Mouse (Mus musculus): ENCODE results near the gene Clec12a. TPM values are rescaled to one million over a fixed set of nuclear protein-coding genes. Genes with fewer than 3 reads are reported as not detected.
"Not testable (repeated sequence)": the region's sequence is repeated elsewhere in the genome, so short reads cannot be mapped to it uniquely, and the experiment has no call there.

Clec12a gene
- total RNA-seq (2015) (449 and 472 TPM in 2 replicates), total RNA-seq (2017) (389 and 405 TPM in 2 replicates)

DNA sequence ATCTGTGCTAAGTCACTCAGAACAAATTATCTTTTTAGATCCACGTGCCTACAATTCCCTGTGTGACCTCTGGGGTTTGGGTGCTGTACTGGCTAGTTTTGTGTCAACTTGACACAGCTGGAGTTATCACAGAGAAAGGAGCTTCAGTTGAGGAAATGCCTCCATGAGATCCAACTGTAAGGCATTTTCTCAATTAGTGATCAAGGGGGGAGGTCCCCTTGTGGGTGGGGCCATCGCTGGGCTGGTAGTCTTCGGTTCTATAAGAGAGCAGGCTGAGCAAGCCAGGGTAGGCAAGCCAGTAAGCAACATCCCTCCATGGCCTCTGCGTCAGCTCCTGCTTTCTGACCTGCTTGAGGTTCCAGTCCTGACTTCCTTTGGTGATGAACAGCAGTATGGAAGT, at the start of gene Clec12a:
Gene Clec12a (plus strand): TSS at position 301 of the 400 bp plus-strand sequence.
- ATAC-seq (ENCODE audit: poor library complexity, severe bottlenecking), result not testable (repeated sequence)

DNA sequence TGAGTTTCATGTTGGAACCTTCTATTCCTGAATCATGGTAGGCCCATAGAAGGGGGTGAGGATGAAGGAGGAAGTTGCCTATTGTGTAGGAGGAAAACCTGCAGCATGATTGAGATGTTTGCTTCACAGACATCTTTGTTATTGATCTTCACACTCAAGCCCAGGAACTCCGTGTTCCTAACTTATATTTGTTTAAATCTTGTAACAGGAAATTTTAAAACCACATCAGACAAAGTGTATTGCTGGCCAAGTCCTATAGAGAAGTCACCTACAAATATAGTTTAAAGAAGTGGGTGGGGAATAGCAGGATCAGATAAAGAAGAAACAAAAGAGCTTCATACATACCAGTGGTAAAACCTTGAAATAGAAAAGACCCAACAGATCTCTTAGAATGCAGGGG, 38.3 kb upstream of the Clec12a start:
- ATAC-seq (ENCODE audit: poor library complexity, severe bottlenecking), result no peak

DNA sequence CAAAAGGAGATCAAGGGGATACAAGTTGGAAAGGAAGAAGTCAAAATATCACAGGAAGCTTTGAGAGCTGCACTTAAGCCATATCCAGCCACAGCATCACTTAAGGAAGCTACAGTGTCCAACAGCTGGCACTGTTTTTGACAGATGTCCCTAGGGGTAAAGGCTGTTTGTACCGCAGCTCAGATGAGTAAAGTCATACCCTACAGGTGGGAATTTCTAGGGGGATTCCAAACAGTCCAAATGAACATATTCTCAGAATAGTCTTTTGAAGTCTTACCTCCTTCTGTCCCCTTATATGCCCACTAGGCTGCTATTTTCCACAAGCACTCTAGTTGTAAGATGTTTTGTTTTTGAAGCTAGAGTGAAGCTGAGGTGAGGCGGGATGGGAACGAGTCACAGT, 30.0 kb upstream of the Clec12a start:
- no peak for ATAC-seq (ENCODE audit: poor library complexity, severe bottlenecking)

DNA sequence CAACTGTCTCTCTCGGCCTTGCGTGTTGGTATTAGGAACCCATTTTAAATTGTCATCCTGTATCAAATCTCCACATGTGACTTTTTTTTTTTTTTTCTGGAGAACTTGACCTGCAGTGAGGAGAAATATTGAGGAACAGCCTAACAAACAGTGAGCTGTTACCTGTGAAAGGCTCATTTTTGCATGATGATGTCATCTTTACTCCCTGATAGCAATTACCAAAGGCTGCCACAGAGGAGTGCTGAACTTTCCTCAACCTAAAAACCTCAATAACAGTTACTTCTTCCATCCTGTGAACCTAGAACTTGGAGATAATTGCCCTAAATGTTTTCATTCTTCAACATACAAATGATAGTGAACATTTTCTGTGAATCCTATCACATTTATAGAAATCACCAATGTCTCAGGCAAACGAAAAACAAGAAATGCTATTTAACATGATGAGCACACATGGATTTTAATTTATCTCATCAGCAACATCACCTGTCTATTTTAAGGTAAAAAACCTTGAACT, 27.8 kb upstream of the Clec12a start:
- no peak for ATAC-seq (ENCODE audit: poor library complexity, severe bottlenecking)

DNA sequence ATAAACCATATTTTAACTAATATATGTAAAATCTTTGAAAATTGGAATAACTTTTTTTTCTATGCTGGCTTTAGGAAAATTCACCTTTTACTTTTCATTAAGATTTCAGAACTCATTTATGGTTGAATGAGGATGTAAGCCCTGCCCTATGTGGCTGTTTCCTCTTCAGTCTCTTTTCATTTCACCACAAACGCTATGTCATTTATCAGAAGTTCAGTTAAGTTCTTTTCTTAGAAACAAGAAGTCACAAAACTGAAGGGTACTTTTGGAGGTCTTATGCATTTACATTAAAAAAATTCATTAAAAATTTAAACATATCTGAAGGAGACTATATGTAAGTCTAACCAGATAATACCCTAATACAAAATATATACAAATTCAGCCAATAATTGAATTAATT, 26.8 kb upstream of the Clec12a start:
- ATAC-seq (ENCODE audit: poor library complexity, severe bottlenecking), result peak; percentile 78

DNA sequence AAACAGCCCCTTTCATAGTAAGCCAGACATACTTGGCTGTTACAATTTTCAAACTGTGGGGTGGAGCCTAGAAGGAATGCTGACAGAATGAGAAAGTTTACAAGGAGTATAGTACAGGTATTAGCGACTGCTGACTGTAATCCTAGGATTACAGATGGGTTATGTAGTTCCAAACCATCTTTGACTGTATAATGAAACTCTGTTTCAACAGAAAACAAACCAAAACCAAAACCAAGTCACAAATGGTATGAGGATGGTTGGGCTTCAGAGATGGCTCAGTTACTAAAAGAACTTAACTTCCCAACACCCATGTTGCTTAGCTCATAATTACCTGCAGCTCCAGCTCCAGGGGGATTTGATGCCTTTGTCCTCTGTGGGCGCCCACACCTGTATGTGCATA, 26.0 kb upstream of the Clec12a start:
- no peak for ATAC-seq (ENCODE audit: poor library complexity, severe bottlenecking)

DNA sequence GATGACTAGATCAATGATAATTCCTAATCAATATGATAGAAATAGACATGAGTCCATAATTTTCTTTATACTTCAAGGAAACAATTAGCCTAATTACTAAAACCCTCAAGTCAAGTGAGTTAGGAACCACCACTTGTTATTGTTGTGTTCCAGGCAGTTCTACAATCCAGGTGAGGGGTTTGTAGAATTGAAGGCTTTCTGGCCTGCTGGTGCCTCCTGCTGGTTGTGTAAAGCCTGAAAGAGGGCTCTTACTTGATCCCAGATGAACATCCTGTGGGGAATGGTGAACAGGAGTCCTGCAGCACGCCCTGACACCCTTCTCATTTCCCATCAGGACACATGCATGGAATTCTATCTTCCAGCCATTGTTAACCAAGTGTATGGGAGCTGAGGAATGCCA, 24.1 kb upstream of the Clec12a start:
- ATAC-seq (ENCODE audit: poor library complexity, severe bottlenecking), result 0 out of 2 replicates have a peak, but pooled peaks have one; percentile 39

DNA sequence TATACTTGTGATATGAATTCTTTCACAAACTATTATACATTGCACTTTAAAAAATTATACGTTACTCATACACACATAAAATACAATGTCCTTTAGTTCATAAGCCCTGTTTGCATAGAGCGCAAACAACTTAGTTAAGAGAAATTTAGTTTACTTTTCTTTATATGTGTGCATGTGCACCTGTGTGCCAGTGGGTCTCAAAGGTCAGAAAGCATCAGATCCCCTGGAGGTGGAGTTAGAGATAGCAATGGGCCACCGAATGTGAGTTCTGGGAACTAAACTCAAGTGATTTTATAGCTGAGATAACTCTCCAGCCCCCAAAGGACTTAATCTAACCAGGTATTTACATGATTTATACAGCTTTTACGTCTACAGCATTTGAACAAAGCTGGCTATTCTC, 23.2 kb upstream of the Clec12a start:
- no peak for ATAC-seq (ENCODE audit: poor library complexity, severe bottlenecking)

DNA sequence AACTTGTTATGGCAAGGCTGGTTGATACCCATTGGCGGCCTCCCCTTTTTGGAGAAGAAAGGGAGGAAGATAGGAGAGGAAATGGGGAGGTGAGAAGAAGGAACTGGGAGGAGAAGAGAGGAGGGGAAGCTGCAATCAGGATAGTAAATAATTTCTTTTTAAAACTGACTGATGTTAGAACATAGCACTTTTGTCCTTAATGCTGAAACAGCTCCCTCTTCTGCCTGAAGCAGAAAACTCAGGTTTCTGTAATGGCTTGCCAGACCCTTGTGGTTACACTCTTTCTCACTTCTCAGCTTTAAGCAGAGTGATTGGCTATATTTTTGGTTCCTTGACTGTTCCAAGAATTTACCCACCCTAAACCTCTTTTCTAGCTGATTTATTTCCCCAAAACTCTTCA, 16.5 kb upstream of the Clec12a start:
- peak; percentile 72 for ATAC-seq (ENCODE audit: poor library complexity, severe bottlenecking)

DNA sequence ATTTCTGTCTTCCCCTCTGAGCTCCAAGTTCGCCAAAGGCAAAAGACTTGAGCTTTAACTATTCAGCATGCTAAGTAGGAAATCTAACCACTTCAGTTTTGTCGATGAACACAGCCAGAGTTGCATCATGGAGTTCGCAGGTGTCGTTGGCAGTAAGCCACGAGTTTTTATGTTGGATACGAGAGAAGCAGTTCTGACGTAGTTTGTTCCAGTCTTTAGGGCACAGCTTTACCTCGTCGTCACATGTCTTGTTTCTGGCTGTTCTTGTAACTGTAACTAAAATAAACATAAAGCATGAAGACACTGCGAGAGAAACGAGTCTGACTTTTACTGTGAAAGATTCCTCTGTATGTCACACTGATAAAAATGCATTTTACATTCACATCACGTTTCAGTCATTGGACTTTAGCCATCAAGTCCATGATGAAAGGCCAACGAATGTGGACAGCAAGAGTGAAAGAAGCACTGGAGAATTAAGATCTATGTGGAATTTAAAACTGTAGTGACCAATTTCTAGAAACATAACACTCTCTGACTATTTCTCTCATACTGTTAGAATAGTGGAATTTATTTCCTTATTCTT, 15.8 kb upstream of the Clec12a start:
- 0 out of 2 replicates have a peak, but pooled peaks have one; percentile 21 for ATAC-seq (ENCODE audit: poor library complexity, severe bottlenecking)

DNA sequence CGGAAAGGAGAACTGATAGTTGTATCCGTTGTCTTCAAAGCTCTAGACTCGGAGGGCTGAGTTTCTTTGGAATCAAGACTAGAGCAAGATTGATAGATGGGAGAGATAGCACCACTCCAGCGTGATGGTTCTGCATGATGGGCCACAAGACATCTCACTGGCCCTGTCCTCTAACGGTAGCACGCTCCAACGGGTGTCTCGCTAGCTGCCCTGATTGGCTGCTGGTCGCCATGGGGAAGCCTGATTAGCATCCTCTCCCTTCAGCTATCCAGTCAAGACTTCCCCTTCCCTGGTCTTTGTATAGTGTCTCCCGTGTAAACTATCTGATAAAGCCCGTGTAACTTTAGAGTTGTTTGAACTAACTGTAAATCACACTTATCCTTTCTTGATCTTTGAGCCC, 10.9 kb upstream of the Clec12a start, which contains the start of gene 4922502D21Rik:
Gene 4922502D21Rik (minus strand): TSS at position 187 of the 400 bp plus-strand sequence.
- ATAC-seq (ENCODE audit: poor library complexity, severe bottlenecking), result no peak

DNA sequence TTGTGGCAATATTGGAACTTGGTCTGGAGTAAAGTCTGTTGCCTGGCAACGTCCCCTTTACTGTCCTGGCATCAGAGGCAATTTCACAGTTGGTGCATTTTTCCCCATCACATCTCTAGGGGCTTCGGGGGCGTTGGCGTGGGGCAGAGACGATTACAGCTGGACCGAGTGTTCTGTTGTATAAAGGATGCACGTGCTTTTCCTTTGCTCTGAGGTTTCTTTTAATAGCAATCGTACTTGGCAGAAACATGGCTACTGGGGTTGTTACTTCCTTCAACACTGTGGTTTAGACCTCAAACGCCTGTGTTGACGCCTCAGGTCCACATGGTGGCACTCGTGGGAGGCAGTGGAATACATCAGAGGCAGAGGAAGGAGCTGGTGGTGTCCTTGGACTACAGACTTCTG, 8.8 kb upstream of the Clec12a start:
- peak; percentile 99 for ATAC-seq (ENCODE audit: poor library complexity, severe bottlenecking)

DNA sequence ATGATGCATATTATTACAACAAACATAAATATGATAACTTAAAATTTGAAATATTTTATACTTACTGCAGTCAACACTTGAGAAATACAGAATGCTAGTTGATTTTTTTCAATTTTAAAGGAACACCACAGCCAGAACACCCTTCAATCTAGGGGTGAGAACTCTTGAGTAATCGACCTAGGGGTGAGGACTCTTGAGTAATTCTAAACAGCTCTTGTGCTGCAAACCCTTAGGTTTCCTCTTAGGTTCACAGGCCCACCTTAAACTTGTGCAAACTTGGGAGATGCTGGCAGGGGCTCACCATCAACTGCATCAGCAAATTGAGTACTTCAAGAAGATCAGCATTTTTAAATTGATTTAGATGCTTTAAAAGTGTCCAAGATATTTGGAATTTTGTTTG, 4.7 kb upstream of the Clec12a start:
- peak; percentile 39; the same call in 1 of the 2 replicates for ATAC-seq (ENCODE audit: poor library complexity, severe bottlenecking)

DNA sequence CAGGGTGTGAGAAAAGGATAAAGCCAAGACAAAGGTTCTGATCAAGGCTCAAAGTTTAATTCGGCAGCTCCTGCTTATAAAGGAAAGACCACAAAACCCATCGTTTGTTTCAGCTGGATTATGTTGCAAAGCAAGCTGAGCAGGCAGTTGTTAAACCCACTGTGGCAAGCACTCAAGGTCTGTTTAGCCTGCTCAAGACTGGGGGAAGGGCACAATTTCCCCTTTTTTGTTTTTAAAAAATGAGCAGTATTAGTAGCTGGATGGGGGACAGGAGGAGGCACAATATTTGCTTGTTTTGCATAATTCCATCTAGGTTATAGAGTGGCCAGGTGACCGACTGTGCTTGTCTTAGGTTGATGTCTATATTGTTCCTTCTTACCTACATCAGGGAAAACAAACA, 1.9 kb downstream of the Clec12a start:
- peak; percentile 76 for ATAC-seq (ENCODE audit: poor library complexity, severe bottlenecking)

DNA sequence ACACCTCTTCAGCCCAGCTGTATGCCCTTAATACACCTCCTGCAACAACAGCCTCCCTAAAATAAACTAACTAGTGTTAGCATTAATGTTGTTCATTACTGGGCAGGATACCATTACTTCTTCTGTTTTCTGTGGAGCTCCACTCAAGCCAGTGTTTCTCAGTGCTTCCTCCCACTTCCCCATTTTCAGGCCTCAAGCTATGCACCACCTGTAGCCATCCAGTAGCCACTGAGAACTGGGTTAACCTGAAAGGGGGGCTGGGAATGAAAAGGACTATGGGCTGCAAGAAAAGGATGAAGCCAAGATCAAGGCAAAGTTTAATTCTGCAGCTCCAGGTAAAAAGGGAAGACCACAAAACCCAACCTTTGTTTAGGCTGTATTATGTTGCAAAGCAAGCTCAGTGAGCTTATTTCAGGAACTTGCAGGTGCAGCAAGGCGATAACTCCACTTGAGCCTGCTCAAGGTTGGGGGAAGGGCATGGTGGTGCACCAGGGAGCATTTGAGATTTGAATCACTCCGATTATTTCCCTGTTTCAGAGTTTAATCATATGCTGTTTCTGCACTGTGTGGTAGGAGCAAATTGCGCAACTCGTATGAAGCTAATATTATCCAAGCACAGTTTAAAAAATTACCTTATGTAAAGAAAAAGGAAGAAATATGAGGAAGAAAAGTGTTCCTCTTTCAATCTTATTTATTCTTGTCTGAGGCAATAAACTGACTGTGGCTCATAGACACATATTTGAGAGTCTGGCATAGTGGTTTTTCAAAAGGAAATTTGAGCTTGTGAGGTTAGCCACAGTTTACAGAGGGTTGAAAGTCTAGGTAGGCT, 7.2 kb downstream of the Clec12a start:
- ATAC-seq (ENCODE audit: poor library complexity, severe bottlenecking), result peak; percentile 86

DNA sequence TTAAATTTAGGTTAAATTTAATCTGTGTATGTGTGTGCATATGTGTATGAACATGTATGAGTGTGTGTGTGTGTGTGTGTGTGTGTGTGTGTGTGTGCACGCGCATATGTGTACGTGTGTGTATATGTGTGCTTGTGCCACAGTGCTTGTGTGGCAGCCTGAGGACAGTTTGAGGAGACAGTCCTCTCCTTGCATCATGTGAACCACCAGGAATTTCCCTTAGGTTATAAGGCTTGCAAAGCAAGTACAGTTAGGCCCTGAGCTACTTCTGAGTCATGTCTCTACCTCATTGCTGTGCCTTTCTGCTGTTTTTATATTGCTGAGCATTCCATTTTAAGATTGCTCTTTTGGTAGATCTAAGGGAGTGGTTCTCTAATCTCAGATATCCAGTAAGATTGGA, 8.6 kb downstream of the Clec12a start:
- ATAC-seq (ENCODE audit: poor library complexity, severe bottlenecking), result 0 out of 2 replicates have a peak, but pooled peaks have one; percentile 15

DNA sequence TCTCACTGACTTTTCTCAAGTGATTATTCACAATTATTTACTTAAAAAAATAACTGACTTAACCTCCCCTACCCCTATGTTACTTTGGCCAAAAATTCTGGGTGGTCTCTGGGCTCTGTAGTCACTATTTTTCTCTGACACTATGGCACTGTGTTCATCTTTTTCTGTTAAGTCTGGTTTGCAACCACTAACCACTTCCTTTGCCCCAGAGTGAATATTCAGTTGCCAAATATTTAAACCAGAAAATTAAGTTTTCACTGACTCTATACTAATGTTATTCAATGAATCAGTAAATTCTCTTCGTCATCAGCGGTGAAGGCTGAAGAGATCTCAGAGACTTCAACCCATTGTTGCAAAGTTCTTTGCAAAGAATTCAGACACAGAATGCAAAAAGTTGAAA, 13.3 kb downstream of the Clec12a start:
- peak; percentile 13; the same call in 1 of the 2 replicates for ATAC-seq (ENCODE audit: poor library complexity, severe bottlenecking)

DNA sequence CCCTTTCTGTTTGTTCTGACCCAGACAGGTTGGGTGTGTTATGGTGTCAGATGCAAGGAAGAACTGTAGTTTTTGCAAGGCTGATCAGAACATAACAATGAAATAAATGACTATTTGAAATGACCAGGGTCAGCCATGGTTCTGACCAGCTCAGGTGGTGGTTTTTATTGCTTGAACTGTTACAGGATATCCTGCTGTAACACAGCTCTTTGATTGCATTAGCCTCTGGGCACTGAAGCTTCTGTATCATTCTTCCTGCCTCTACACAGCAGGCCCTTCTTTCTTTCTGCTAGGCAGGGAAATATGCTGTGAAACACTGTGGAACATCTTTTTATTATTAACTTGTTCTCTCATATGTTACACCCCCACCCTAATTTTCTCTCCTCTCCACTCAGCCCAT, 13.9 kb downstream of the Clec12a start:
- ATAC-seq (ENCODE audit: poor library complexity, severe bottlenecking), result peak; percentile 80

DNA sequence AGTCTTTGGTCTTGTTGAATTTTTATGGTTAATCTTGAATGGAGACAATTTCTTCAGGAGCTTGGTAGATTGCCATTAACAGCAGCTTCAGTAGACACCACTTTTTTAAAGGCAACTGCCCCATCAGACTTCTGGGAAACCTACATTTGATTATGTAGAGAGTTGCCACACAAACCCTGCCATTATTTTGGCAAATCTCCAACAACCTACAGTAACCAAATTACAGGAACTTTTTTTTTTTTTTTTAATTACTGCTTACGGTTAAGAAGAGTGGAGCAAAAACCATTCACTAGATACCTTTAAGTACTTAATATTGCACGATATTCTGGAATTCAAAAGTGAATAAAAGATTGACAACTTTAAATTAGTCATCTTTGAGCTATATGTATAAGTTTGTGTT, 17.0 kb downstream of the Clec12a start:
- ATAC-seq (ENCODE audit: poor library complexity, severe bottlenecking), result no peak

DNA sequence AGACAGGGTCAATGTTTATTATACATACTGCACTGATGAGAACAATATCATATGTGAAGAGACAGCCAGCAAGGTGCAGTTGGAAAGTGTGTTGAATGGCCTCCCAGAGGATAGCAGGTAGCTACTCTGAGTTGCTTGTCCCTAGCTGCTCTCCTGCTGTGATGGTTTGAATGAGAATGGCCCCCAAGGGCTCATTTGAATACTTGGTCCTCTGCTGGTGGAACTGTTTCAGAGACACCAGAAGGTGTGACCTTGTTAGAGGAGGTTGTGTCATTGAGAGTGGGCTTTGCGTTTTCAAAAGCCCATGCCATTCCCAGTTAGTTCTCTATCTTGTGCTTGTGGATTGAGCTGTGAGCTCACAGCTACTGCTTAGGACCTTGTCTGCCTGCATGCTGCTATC, 21.5 kb downstream of the Clec12a start:
- ATAC-seq (ENCODE audit: poor library complexity, severe bottlenecking), result no peak

DNA sequence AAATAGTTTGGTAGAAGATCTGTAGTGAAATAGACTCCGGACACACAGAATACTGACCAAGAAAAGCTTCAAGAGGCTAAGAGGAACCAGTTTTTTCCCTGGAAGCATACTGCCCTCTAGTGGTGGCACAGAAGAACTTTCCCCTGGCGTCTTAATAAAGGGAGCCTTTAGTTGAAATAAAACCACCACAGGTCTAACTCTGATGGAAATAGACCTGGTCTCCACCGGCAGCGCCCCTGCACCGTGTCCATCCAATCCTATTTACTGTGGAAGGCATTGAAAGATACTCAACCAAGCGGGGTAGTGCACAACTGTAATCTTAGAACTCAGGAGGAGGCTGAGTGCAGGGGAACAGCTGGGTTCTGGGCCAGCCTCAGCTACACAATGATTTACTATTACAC, 23.5 kb downstream of the Clec12a start:
- ATAC-seq (ENCODE audit: poor library complexity, severe bottlenecking), result peak; percentile 78
